ENCODE assay signal across 8 mouse cellular contexts in genomic region chr7:67758858-67759628, GRCm38 (mm10). TPM values are rescaled to one million over a fixed set of nuclear protein-coding genes. Genes with fewer than 3 reads are reported as not detected.
DNase-seq lines count a peak whose midpoint lies in the region; ATAC-seq and TF ChIP-seq lines count a peak whose summit lies in the region.

No protein-coding gene starts in this region.

- TF ChIP-seq POLR2A in kidney, adult 2 months (IDR thresholded peaks at IDR 0.05; ENCODE audit: low read depth, low read length) = no peak
- TF ChIP-seq POLR2A in limb, embryonic 14.5 days (IDR thresholded peaks at IDR 0.05; ENCODE audit: borderline replicate concordance, extremely low read depth, insufficient read depth, insufficient read length) = no peak
- TF ChIP-seq POLR2A in testis, adult 2 months (IDR thresholded peaks at IDR 0.05; ENCODE audit: control insufficient read depth, low read depth, low read length) = 0 out of 2 replicates have a peak, but pooled peaks have one; percentile 1

- no peaks in the 10 kb centered on the region for H3K36me3 ChIP-seq in kidney, adult 2 months (ENCODE audit: control insufficient read depth, insufficient read depth, low read length)
- no peaks in the 10 kb centered on the region for H3K36me3 ChIP-seq in kidney, embryonic 15.5 days
- no peaks in the 10 kb centered on the region for H3K36me3 ChIP-seq in limb, embryonic 14.5 days (ENCODE audit: control insufficient read depth, insufficient read depth, low read length)
- no peaks in the 10 kb centered on the region for H3K36me3 ChIP-seq in midbrain, embryonic 15.5 days (replicated peaks)
- H3K36me3 ChIP-seq in testis, adult 2 months (ENCODE audit: control insufficient read depth, insufficient read depth, low read length) = no peaks in the 10 kb centered on the region

- H3K4me2 ChIP-seq in kidney, embryonic 15.5 days = peak overlapping the region; percentile 97
- peak overlapping the region; percentile 100 for H3K4me2 ChIP-seq in limb, embryonic 14.5 days (replicated peaks; ENCODE audit: low read depth, low read length, severe bottlenecking)
- H3K4me2 ChIP-seq in midbrain, embryonic 15.5 days = peak overlapping the region; percentile 89

- peak overlapping the region; percentile 49 for H3K9ac ChIP-seq in kidney, embryonic 15.5 days
- peak overlapping the region; percentile 46 for H3K9ac ChIP-seq in limb, embryonic 14.5 days (ENCODE audit: low read depth, low read length, severe bottlenecking)
- peak overlapping the region; percentile 49 for H3K9ac ChIP-seq in midbrain, embryonic 15.5 days

- H3K9me3 ChIP-seq in kidney, embryonic 15.5 days (replicated peaks) = no peaks in the 10 kb centered on the region
- no peaks in the 10 kb centered on the region for H3K9me3 ChIP-seq in limb, embryonic 14.5 days (ENCODE audit: control insufficient read depth, low read length)
- H3K9me3 ChIP-seq in midbrain, embryonic 15.5 days = no peaks in the 10 kb centered on the region

- H3K27ac ChIP-seq in kidney, adult 2 months (ENCODE audit: insufficient read depth, low read depth, low read length) = no peak overlapping the region
- H3K27ac ChIP-seq in kidney, embryonic 15.5 days = no peak overlapping the region
- no peak overlapping the region for H3K27ac ChIP-seq in limb, embryonic 14.5 days (replicated peaks; ENCODE audit: low read depth, low read length)
- peak overlapping the region; percentile 74 for H3K27ac ChIP-seq in midbrain, embryonic 15.5 days
- H3K27ac ChIP-seq in testis, adult 2 months (ENCODE audit: control insufficient read depth, insufficient read depth, low read depth, low read length) = peak overlapping the region; percentile 41

- WGBS in kidney, adult 2 months = under 1% methylated on average over 92 of the region's 92 CpGs
- WGBS in kidney, embryonic 15.5 days = under 1% methylated on average over 92 of the region's 92 CpGs
- WGBS in limb, embryonic 14.5 days = 2% methylated on average over 73 of the region's 92 CpGs
- under 1% methylated on average over 92 of the region's 92 CpGs for WGBS in midbrain, embryonic 15.5 days

- no peaks in the 10 kb centered on the region for H3K4me1 ChIP-seq in kidney, adult 2 months (ENCODE audit: control insufficient read depth, insufficient read depth, low read length)
- H3K4me1 ChIP-seq in kidney, embryonic 15.5 days = peaks cover 16% of the 10 kb centered on the region
- H3K4me1 ChIP-seq in limb, embryonic 14.5 days (ENCODE audit: control insufficient read depth, insufficient read depth, low read length) = peaks cover 6% of the 10 kb centered on the region
- peaks cover 15% of the 10 kb centered on the region for H3K4me1 ChIP-seq in midbrain, embryonic 15.5 days
- H3K4me1 ChIP-seq in testis, adult 2 months (ENCODE audit: control insufficient read depth, insufficient read depth, low read length) = peaks cover 8% of the 10 kb centered on the region

- ATAC-seq in kidney, embryonic 15.5 days (replicated peaks; ENCODE audit: low FRiP score) = peak; percentile 85
- ATAC-seq in limb, embryonic 14.5 days (ENCODE audit: low FRiP score, low read depth) = peak; percentile 77
- peak; percentile 89 for ATAC-seq in midbrain, embryonic 15.5 days (replicated peaks)

- peak overlapping the region; percentile 59 for H3K4me3 ChIP-seq in kidney, adult 2 months (ENCODE audit: insufficient read depth, low read depth, low read length)
- H3K4me3 ChIP-seq in kidney, embryonic 15.5 days (replicated peaks) = peak overlapping the region; percentile 57
- H3K4me3 ChIP-seq in limb, embryonic 14.5 days (replicated peaks; ENCODE audit: low read length) = peak overlapping the region; percentile 56
- peak overlapping the region; percentile 79 for H3K4me3 ChIP-seq in midbrain, embryonic 15.5 days
- peak overlapping the region; percentile 83 for H3K4me3 ChIP-seq in testis, adult 2 months (ENCODE audit: control insufficient read depth, low read depth, low read length)

- no peak for DNase-seq in kidney, adult 2 months
- DNase-seq in kidney, adult 11 months = no peak
- DNase-seq in cerebellum, adult 9-11 months = peak; percentile 15
- peak; percentile 45 to 72 for DNase-seq in gastrocnemius, adult 8-10 months (ENCODE audit: low spot score in 2 of 2)
- DNase-seq in limb, embryonic 14.5 days (ENCODE audit: low spot score) = peak; percentile 61

- no peak for TF ChIP-seq CTCF in kidney, adult 2 months (conservative IDR thresholded peaks at IDR 0.05; ENCODE audit: insufficient read depth, insufficient read length, low read depth, low read length)
- no peak for TF ChIP-seq CTCF in testis, adult 2 months (IDR thresholded peaks at IDR 0.05; ENCODE audit: control insufficient read depth, insufficient read depth, insufficient replicate concordance, low read depth, low read length)

- no peaks in the 10 kb centered on the region for H3K27me3 ChIP-seq in kidney, adult 2 months (replicated peaks; ENCODE audit: control insufficient read depth, insufficient read depth, low read length)
- H3K27me3 ChIP-seq in kidney, embryonic 15.5 days = peaks cover 45% of the 10 kb centered on the region
- no peaks in the 10 kb centered on the region; the same call in none of the 2 replicates for H3K27me3 ChIP-seq in limb, embryonic 14.5 days (ENCODE audit: control insufficient read depth, insufficient read depth, low read length)
- peaks cover 20% of the 10 kb centered on the region for H3K27me3 ChIP-seq in midbrain, embryonic 15.5 days (replicated peaks)
- H3K27me3 ChIP-seq in testis, adult 2 months (ENCODE audit: control insufficient read depth, insufficient read depth, low read length) = no peaks in the 10 kb centered on the region

RNA-seq across cellular contexts. Expression of gene Synm, which starts 0.5 kb away (rescaled TPM):
- 0.48 and 1.1 TPM in 2 replicates for polyA plus RNA-seq in kidney, adult 2 months (2012; rRNA removed)
- total RNA-seq in gastrocnemius, adult 8-10 months (2022) = 100 to 1,000 TPM; 268 to 577 (median 411) TPM
- 0.99 and 1.4 TPM in 2 replicates for polyA plus RNA-seq in kidney, embryonic 15.5 days (2015; fragmentation: Nextera tagmentation; extraction: Ambion mirVana)
- 0.58 and 0.63 TPM in 2 replicates for polyA plus RNA-seq in limb, embryonic 14.5 days (2012; rRNA removed)
- polyA plus RNA-seq in limb, embryonic 14.5 days (2014; fragmentation: Nextera tagmentation; extraction: Ambion mirVana) = 1.2 and 1.4 TPM in 2 replicates
- 4.6 and 5.0 TPM in 2 replicates for polyA plus RNA-seq in midbrain, embryonic 15.5 days (2015; fragmentation: Nextera tagmentation; extraction: Ambion mirVana)
- 3.3 and 4.4 TPM in 2 replicates for polyA plus RNA-seq in testis, adult 2 months (2012; rRNA removed)

Comparison
In these comparisons a context has a peak if more than half of its experiments do, and no peak if none do; other contexts are left out.
1. DNase-seq: peak in cerebellum, adult 9-11 months (single experiment), gastrocnemius, adult 8-10 months (2 of 2) and limb, embryonic 14.5 days (single experiment); none in kidney, adult 2 months (single experiment) and kidney, adult 11 months (single experiment).
2. H3K27ac ChIP-seq: peak in midbrain, embryonic 15.5 days (single experiment) and testis, adult 2 months (single experiment); none in kidney, adult 2 months (single experiment), kidney, embryonic 15.5 days (single experiment) and limb, embryonic 14.5 days (single experiment).
3. Peak in every context shown above with its lines, with median percentiles within 50 percentile points of each other: H3K4me3 ChIP-seq, ATAC-seq, H3K4me2 ChIP-seq and H3K9ac ChIP-seq.